Mouse (Mus musculus) liver, postnatal 0 days (tissue): Measurements from ENCODE around the gene Anxa5. TPM values are rescaled to one million over a fixed set of nuclear protein-coding genes. Genes with fewer than 3 reads are reported as not detected.
A peak's percentile ranks its signal among the peaks of the same experiment; 100 is the strongest.

Experiments
- ATAC-seq: fragments of 200-750 bp; cut with Nextera tagmentation; 2 replicates; pipeline ENCODE4 v1.8.0; 2017; ENCODE audit warnings: mild to moderate bottlenecking, moderate library complexity
- DNase-seq: peaks from one replicate; pipeline ENCODE4 v3.0.0-alpha.2; 2016
- H3K27ac ChIP-seq: fragments of 300-500 bp; sonication (generic); 2 replicates; pipeline ENCODE4 v1.5.1; 2014; ENCODE audit warnings: antibody characterized with exemption, moderate library complexity, mild to moderate bottlenecking, low read depth
- H3K27me3 ChIP-seq: fragments of 300-500 bp; sonication (generic); 2 replicates; pipeline ENCODE4 v1.6.1; 2014; ENCODE audit warnings: low read length, control low read depth, mixed read lengths; ENCODE audit not compliant: insufficient read depth
- H3K36me3 ChIP-seq: fragments of 300-500 bp; sonication (generic); replicated peaks from 2 replicates; pipeline ENCODE4 v1.6.1; 2014; ENCODE audit warnings: mild to moderate bottlenecking, control low read depth, low read length, moderate library complexity, mixed read lengths; ENCODE audit not compliant: insufficient read depth
- H3K4me1 ChIP-seq: fragments of 300-500 bp; sonication (generic); 2 replicates; pipeline ENCODE4 v1.6.1; 2014; ENCODE audit warnings: antibody characterized with exemption, mild to moderate bottlenecking, control low read depth; ENCODE audit not compliant: insufficient read depth
- H3K4me2 ChIP-seq: fragments of 300-500 bp; sonication (generic); 2 replicates; pipeline ENCODE4 v1.6.1; 2014; ENCODE audit warnings: low read depth, mild to moderate bottlenecking, low read length, moderate library complexity, mixed read lengths
- H3K4me3 ChIP-seq: fragments of 300-500 bp; sonication (generic); 2 replicates; pipeline ENCODE4 v1.5.1; 2014; ENCODE audit warnings: low read depth, low read length
- H3K9ac ChIP-seq: fragments of 300-500 bp; sonication (generic); replicated peaks from 2 replicates; pipeline ENCODE4 v1.6.1; 2014; ENCODE audit warnings: mild to moderate bottlenecking, moderate library complexity
- H3K9me3 ChIP-seq: fragments of 300-500 bp; sonication (generic); 2 replicates; pipeline ENCODE4 v1.6.1; 2016; ENCODE audit warnings: mild to moderate bottlenecking, control low read depth, low read length, mixed read lengths
- CTCF ChIP-seq: sonication (generic); IDR thresholded peaks from 2 replicates; pipeline ENCODE4 v1.5.1; 2016; ENCODE audit warnings: antibody characterized with exemption, low read depth
- EP300 ChIP-seq: IDR thresholded peaks from 2 replicates; pipeline ENCODE4 v1.6.1; 2016; ENCODE audit warnings: antibody characterized with exemption, low read depth, mild to moderate bottlenecking
- WGBS: fragments of 180-500 bp; shearing (Covaris S2); extraction: QIAGEN DNeasy Blood & Tissue Kit; methylation state at CpG from one replicate; pipeline ENCODE4 v1.1.7; 2014; ENCODE audit not compliant: insufficient replicate concordance; 5-methylcytosine and 5-hydroxymethylcytosine counted together
- polyA plus RNA-seq: library from polyadenylated mRNA; unstranded; fragments of >200 nt; fragmentation: Nextera tagmentation; extraction: Ambion mirVana; gene quantifications from 2 replicates; pipeline ENCODE4 v1.2.1, GENCODE M21; 2015

The Anxa5 gene
- polyA plus RNA-seq, 1 experiment from 2014 or later: 59.1 TPM

DNA sequence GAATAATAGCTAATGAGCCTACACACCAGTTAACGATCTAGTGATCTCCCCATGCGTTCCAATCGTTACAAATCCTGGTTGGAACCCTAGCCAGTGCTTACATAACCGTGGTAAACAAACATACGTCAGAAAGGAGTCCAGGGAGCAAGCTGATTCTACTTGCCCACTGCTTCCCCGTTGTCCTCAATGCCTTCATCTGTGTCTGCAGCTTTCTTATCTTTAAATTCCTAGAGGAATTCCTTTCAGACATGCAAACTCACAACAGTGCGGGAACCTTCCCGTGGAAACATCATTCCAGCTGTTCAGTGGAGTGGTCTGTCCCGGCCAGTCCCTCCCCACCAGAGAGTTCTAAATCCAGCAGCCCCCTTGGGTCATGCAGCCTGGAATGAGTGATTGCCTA lies 7.2 kb upstream of the Anxa5 start:
- Histone ChIP-seq H3K9me3 (no peaks in the 10 kb centered on the region), H3K4me2 (peak overlapping the region; percentile 43; the same call in 1 of the 2 replicates), H3K27ac (no peak overlapping the region), H3K27me3 (no peaks in the 10 kb centered on the region), H3K4me3 (no peak overlapping the region), H3K4me1 (peaks cover 13% of the 10 kb centered on the region), H3K9ac (no peak overlapping the region), H3K36me3 (no peaks in the 10 kb centered on the region)
- 42% methylated on average over 9 of the region's 9 CpGs for WGBS
- ATAC-seq (peak; percentile 74), DNase-seq (no peak)
- TF ChIP-seq CTCF: no peak
- no peak for TF ChIP-seq EP300

DNA sequence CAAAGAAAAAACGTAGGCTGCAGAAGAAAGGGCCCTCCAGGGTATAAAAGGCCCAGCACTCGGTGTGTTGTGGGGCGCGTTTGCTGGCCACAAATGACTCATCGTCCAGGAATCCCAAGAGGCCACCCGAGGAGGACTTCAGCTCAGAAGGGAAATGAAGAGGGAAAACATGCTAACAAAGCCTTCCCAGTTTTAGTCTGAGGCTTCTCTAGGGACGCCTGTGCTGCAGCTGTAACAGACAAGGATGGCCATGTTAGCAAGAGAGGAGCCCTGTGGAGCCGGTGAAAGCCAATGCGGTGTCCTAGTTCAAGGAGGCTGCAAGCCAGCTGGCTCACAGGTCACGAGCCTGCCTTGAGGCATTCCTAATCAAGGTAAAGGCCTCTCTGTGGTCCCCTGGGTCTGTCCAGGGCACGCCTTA lies 6.1 kb upstream of the Anxa5 start:
- H3K27me3 ChIP-seq: no peaks in the 10 kb centered on the region
- no peak overlapping the region for H3K4me3 ChIP-seq
- H3K9me3 ChIP-seq: no peaks in the 10 kb centered on the region
- H3K9ac ChIP-seq: no peak overlapping the region
- 36% methylated on average over 11 of the region's 11 CpGs for WGBS
- ATAC-seq (0 out of 2 replicates have a peak, but pooled peaks have one; percentile 17), DNase-seq (no peak)
- H3K4me1 ChIP-seq: peaks cover 15% of the 10 kb centered on the region
- H3K27ac ChIP-seq: peak overlapping the region; percentile 68
- no peak overlapping the region for H3K4me2 ChIP-seq
- H3K36me3 ChIP-seq: no peaks in the 10 kb centered on the region
- TF ChIP-seq EP300 (no peak), CTCF (no peak)

DNA sequence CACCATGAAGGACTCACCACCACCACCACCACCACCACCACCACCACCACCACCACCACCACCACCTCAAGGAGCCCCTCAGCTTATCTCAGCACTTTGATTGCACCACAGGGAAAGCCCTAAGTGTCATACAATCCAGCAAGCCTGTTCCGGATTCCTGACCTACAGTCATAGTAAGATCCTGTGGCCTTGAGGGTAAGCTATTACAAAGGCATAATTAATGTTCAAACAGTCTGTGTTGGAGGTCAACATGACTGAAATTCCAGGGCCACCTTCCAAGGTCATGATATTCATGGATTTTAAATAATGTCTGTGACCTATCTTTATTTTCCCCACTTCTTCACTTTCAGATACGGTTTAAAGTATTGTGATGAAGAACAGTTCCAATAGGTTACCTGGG lies 4.8 kb upstream of the Anxa5 start:
- H3K27ac ChIP-seq: no peak overlapping the region
- no peaks in the 10 kb centered on the region for H3K27me3 ChIP-seq
- DNase-seq (no peak), ATAC-seq (no peak)
- no peak overlapping the region for H3K9ac ChIP-seq
- H3K4me3 ChIP-seq: no peak overlapping the region
- no peak overlapping the region for H3K4me2 ChIP-seq
- WGBS: 75% methylated on average over 2 of the region's 2 CpGs
- TF ChIP-seq EP300 (no peak), CTCF (no peak)
- no peaks in the 10 kb centered on the region for H3K9me3 ChIP-seq
- peaks cover 23% of the 10 kb centered on the region for H3K4me1 ChIP-seq
- H3K36me3 ChIP-seq: no peaks in the 10 kb centered on the region

GRCm38 (mm10) chr3:36478776-36479175 lies 3.1 kb upstream of the Anxa5 start:
- TF ChIP-seq EP300: no peak
- TF ChIP-seq CTCF: no peak

DNA sequence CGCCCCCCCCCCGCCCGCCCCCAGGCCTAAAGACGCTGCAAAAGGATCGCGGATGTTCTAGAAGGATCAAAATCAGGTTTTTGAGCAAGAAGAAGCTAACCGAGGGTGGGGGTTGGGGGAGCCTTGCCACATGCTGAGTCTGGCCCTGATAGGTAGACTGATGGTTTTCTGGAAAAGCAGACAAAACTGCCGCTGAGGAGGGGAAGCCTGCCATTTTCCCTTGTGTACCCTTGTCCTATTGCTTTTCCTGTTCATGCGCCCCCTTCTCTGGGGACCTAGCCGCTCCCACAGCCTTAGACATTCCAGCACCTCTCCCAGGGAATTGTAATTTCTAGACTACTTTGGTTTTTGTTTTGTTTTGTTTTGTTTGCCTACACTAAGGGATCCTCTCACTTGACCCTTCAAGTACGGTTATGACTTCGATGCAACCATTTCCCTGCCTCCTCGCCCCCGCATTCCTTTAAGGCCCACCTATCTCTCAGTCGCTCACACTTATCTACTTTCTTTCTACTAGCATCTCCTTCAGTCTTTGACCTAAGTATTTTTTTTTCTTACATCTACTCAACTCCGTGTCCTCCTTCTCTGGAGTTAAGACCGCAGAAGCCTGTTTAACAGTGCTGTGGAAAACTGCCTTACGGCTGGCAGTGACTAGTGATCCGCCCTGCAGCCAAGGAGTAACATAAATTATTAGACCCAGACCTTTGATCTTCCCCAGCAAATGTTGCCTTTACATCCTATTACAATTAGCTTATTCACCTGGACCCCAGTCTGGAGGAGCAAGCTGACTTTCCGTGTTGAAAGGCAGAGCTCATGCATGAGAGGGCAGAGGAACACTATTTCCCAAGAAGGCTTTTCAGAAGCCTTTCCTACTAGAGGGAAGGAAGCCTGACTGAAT lies 814 bp upstream of the Anxa5 start:
- H3K4me1 ChIP-seq: peaks cover 23% of the 10 kb centered on the region
- H3K36me3 ChIP-seq: no peaks in the 10 kb centered on the region
- H3K4me3 ChIP-seq: peak overlapping the region; percentile 72
- H3K27ac ChIP-seq: peak overlapping the region; percentile 87
- no peaks in the 10 kb centered on the region for H3K27me3 ChIP-seq
- DNase-seq: no peak
- H3K9ac ChIP-seq: peak overlapping the region; percentile 73
- ATAC-seq: no peak
- H3K9me3 ChIP-seq: no peaks in the 10 kb centered on the region
- H3K4me2 ChIP-seq: peak overlapping the region; percentile 97
- whole genome bisulfite sequencing: 40% methylated on average over 20 of the region's 20 CpGs
- TF ChIP-seq CTCF (no peak), EP300 (no peak)

More at GRCm38 (mm10) chr3:36478776-36479175, 3.1 kb upstream of the Anxa5 start:
- Histone ChIP-seq H3K4me2 (no peak overlapping the region), H3K36me3 (no peaks in the 10 kb centered on the region), H3K27me3 (no peaks in the 10 kb centered on the region), H3K4me3 (no peak overlapping the region), H3K9ac (no peak overlapping the region), H3K27ac (no peak overlapping the region), H3K9me3 (no peaks in the 10 kb centered on the region), H3K4me1 (peaks cover 27% of the 10 kb centered on the region)
- DNase-seq (no peak), ATAC-seq (no peak)
- 82% methylated on average over 8 of the region's 8 CpGs for WGBS

DNA sequence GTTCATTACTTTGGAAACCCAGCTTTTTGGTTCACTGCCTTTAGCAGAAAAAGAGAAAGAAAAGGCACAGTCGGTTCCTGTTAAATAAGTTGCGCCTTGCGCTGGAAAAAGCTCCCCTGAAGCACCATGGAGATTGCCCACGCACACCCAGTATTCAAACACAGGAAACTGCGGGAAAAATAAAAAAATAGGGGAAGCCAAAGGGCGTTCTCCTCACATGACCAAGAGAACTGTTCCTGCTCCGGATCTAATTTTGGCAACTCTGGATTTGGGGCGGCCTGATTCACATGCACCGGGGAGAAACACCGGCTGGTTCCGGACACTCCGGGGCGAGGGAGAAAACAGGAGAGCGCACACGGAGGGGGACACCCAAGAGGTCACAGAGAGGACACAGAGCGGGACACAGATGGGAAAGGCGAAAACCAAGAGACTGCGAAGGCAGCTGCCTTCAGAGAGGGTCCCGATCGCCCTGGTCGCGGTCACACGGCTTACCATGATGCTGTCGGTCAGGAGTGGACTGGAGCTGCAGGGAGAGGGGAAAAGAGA lies 683 bp downstream of the Anxa5 start:
- H3K9me3 ChIP-seq: no peaks in the 10 kb centered on the region
- 1% methylated on average over 24 of the region's 24 CpGs for WGBS
- ATAC-seq (peak; percentile 4), DNase-seq (no peak)
- H3K36me3 ChIP-seq: no peaks in the 10 kb centered on the region
- H3K4me1 ChIP-seq: peaks cover 23% of the 10 kb centered on the region
- TF ChIP-seq EP300: no peak
- TF ChIP-seq CTCF: no peak
- peak overlapping the region; percentile 97 for H3K4me2 ChIP-seq
- no peaks in the 10 kb centered on the region for H3K27me3 ChIP-seq
- peak overlapping the region; percentile 80 for H3K9ac ChIP-seq
- H3K27ac ChIP-seq: peak overlapping the region; percentile 88
- H3K4me3 ChIP-seq: peak overlapping the region; percentile 72
